Mouse (Mus musculus) cerebellum, adult (tissue): Measurements from ENCODE around the gene Vmn1r165.
"Not testable (repeated sequence)": the region's sequence is repeated elsewhere in the genome, so short reads cannot be mapped to it uniquely, and the experiment has no call there.

Source experiments
- ATAC-seq: cut with Nextera tagmentation; 2 replicates; pipeline ENCODE4 v1.9.2; 2017; ENCODE audit warnings: mild to moderate bottlenecking, moderate library complexity, mixed read lengths; ENCODE audit not compliant: insufficient number of reproducible peaks, low FRiP score, low TSS enrichment

Gene Vmn1r165

GRCm38 (mm10) chr7:23217032-23217431 is at the start of gene Vmn1r165:
Gene Vmn1r165, plus strand, starts transcription at chr7:23217332.
- not testable (repeated sequence) for ATAC-seq

- ATAC-seq, result not testable (repeated sequence)
These were observed 34.5 kb downstream of the Vmn1r165 start, which contains the start of gene Vmn1r166 for GRCm38 (mm10) chr7:23251582-23251981. Gene Vmn1r166, minus strand, starts transcription at chr7:23251682.
